Mouse (Mus musculus): ENCODE results near the gene Ube2r2.

GRCm38 (mm10) chr4:41174631-41175030 lies 39.1 kb downstream of the Ube2r2 start:
- TF ChIP-seq CTCF (IDR thresholded peaks at IDR 0.05; ENCODE audit: extremely low read depth, insufficient read depth, insufficient read length, insufficient replicate concordance) (no peak), POLR2A (IDR thresholded peaks at IDR 0.05; ENCODE audit: low read depth, low read length) (no peak)
